Mouse (Mus musculus) skeletal muscle tissue, adult 2 months (tissue): ENCODE measurements around the gene Bmpr1b.

Experiments
- DNase-seq: peaks from one replicate; pipeline ENCODE4 v3.0.0-alpha.2; 2012; ENCODE audit warnings: low read depth, low spot score

The Bmpr1b gene

DNA sequence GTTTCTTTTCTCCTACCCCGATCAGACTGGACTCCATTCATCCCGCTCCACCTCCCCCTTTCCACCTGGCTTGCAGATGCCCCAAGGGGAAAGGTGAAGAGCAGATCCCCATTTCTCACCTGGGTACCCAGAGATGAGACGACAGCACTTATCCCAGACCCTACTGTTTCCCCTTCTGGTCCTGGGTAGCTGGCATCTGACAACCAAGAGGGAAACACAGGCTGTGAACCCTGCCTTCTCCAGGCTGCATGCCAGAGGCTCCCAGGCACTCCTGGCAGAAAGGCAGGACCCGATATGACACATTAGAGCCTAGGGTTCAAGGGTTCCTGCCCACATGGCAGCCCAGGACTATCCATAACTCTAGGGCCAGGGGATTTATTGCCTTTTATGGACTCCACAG lies 56.0 kb downstream of the Bmpr1b start:
- DNase-seq: no peak

DNA sequence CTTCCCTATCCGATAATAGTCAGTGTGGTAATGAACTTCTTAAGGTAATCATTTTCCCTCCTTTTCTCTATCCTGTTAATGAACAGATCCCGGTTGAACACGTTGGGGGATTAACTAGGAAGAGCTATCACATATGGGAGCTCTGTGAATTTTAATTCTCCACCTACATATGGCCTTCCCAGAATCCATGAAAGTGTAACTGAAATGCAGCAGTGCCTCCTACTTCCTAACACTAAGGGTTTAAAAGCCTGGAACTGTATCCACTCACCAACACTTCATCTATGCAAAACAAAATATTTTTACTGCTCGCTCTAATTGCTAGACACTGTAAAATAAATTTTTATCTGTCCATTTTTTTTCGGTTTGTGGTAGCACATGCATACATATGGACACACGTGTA lies 63.0 kb downstream of the Bmpr1b start:
- DNase-seq: no peak

GRCm38 (mm10) chr3:142104027-142104805 lies 65.0 kb downstream of the Bmpr1b start:
- DNase-seq: no peak

DNA sequence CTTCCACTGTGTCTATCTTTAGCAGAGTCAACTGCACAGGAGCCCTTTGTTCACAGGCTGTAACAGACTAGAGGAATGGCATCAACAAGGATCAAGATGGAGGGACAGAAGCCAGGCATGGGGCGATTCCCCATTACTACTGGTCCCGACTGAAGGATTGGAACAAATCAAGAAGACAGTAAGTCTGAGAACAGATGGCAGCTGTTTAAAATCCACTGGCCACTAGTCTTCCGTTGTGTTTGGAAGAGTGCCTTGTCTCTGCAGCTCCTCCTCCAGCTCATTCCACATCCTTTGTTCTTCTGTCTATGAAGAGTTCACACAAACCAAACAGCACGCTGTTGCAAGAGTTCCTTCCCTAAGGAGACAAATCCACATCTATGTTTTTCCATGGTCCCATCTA lies 65.6 kb downstream of the Bmpr1b start:
- no peak for DNase-seq

GRCm38 (mm10) chr3:142099151-142099550 lies 70.1 kb downstream of the Bmpr1b start:
- peak; percentile 10 for DNase-seq

DNA sequence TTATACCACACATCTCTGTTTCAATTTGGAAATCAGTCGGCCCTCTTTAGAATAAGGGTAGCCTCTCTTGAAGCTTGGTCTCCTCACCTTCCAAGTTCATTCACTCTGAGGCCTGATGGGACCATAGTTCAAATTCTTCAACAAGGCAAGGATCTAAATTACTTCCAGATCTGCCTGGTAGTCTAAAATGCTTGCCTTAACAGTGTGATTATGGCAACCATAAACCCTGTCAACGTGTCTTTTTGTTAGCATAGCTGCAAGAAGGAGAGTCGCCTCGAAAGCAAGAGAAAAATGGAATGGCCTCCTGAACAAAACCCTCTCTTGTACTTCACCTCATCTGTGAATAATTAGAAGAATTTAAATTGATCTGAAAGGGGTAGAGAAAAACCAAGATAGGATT lies 75.2 kb downstream of the Bmpr1b start:
- DNase-seq: no peak

DNA sequence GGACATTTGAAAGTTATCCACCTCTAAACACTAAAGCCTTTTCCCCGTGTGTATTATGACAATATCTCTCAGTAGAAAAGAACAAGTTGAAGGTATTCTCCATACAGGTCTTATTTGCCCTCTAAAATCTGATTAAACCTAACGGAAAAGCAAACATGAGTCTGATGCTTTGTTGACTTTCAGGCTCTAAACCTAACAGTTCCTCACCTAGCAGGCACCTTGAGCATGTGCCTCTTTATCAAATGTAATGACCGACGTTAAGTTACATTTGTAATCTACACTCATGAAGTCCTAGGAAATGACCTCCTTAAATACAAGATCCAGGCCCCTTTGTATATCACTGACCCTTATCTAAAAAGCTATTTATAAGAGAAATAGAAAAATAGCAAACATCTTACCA lies 79.5 kb downstream of the Bmpr1b start:
- DNase-seq: no peak

DNA sequence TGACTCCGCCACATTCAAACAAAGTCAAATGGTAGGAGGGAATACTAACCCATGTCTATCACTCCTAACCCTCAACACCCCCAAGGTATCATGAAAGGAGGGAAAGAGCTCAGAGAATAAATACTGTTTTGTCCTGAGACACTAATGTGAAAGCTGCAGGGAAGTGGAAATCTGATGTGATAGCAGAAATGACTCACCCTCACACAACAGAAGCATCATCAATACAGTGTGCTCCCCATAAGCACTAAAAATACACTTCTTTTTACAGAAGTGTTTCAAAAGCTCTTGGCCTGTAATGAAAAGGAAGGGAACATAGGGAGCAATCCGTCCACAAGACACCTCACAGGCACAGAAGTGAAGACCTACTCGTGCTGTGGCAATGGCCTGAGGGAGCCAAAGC lies 83.3 kb downstream of the Bmpr1b start:
- no peak for DNase-seq

DNA sequence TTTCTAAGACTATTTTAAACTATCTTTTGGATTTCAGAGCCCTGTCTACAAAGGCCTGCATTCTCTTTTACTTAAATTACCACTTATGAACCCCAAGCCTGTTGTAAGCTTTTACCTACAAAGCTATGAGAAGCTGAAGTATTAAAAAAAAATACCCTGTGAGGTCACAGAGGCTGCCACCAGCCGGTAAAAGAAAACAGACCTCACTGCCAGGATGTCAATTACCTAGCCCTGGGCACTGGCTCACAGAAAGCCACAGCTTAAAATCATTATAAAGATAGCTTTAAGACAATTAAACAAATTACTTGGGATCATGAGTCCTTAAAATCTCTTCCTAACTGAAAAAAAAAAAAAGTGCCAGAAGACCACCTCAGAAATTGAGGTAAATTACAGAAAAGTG lies 85.1 kb downstream of the Bmpr1b start:
- DNase-seq: no peak

DNA sequence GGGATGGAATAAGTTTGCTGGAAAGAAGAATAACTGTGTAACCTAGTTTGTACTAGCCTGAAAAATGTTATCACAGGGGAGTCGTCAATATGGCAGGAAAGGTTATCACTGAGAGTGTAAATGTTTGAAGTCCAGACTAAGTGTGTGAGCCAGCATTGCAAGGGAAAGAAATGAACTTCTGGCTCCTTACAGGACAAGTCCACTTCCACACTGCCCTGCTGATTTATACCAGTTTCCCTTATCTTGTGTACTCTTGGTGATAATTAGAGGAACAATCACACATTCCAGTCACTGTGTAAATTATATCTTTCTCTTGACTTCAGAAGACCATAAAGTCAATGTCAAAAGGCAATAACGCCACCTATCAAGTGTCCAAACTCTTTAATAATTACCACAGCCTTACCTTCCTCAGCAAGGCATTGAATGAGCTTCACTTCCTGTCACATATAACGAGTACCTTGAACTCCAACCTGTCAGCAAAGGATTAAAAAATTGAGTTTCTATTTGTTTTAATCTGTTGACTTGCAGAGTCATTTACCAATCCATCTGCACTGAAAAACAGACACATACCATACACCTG lies 91.4 kb downstream of the Bmpr1b start:
- DNase-seq: no peak

DNA sequence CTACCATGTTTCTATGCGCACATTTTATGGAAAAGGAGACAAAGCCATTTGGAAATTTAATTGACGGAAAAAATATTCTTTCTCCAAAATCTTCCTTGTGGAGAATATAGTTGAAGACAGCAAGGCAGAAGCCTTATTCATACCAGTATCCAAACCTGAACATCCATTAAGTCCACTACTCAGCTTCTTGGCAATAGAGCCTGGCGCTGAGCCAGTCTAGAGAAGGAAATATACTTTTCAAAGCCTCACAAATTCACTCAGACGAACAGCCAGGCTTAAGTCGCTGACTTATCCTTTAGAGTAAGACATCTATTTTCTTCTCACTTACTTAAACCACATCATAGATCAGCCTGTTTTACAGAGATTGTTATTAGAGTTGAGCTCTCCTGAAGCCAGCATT lies 97.6 kb downstream of the Bmpr1b start:
- no peak for DNase-seq

DNA sequence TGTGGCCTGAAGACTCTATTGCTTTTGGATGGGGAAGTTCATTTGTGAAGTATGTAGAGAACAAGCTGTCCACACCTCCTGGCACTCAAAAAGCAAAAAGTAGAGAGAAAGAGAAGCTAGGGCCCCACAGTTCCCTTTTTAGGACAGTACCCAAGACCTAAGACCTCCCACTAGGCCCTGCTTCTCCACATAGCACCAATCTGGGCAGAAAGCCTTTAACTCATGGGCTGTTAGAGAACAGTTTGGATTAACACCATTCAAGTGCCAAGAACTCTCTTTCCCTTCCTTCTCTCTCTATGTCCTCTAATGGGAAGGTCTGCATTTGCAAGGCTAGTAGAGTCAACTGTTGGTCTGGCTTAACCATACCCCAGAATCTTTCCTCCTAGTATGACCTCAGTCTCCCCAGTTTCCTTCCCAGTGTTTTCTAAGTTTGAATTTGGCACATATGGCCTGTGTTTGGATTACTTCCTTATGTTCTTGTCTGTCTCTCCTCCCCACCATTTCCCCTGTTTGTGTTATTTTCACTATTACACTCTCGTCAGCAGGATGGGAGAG lies 102.4 kb downstream of the Bmpr1b start:
- DNase-seq: no peak

DNA sequence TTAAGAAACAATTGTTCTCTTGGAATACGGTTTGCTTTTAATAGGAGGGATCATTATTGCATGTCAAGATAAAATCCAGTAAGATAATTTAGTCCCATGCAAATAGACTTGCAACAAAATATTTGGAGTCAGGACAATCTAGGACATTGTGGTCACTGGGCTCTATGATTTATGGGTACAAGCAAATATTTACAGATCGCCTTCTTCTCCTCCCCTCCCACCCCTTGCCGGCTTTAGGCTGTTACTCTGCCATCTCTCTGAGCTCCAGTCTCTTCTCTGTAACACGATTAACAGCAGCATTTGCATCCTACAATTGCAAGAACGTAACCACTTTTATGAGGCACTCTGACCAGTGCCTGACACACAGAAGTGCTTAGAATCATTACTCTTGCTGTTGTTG lies 104.1 kb downstream of the Bmpr1b start:
- no peak for DNase-seq

GRCm38 (mm10) chr3:142063536-142064226 lies 105.5 kb downstream of the Bmpr1b start:
- peak; percentile 47 for DNase-seq

DNA sequence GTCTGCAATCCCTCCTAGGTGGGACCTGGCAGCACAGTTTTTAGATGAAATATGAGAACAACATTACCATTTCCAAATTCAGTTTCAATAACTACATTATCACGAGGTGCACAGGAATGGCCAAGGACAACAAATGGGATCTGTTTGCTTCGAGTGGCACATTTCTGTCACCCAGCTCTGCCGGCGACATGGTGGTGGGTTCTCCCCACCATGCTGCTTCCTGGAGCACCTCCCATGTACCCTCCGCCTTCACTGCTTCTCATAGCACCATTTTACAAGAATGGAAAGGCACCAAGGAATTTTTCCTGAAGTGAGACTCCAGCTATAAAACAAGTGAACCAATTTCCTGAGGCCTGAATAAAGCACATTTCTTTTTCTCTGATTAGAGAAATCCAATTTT lies 108.0 kb downstream of the Bmpr1b start:
- no peak for DNase-seq

GRCm38 (mm10) chr3:142059890-142060289 lies 109.3 kb downstream of the Bmpr1b start:
- no peak for DNase-seq

- DNase-seq: no peak
Observed at GRCm38 (mm10) chr3:142050681-142051080, 118.5 kb downstream of the Bmpr1b start.

- no peak for DNase-seq
Observed at GRCm38 (mm10) chr3:142049610-142050009, 119.6 kb downstream of the Bmpr1b start.

GRCm38 (mm10) chr3:142049093-142049492 lies 120.1 kb downstream of the Bmpr1b start:
- no peak for DNase-seq

DNA sequence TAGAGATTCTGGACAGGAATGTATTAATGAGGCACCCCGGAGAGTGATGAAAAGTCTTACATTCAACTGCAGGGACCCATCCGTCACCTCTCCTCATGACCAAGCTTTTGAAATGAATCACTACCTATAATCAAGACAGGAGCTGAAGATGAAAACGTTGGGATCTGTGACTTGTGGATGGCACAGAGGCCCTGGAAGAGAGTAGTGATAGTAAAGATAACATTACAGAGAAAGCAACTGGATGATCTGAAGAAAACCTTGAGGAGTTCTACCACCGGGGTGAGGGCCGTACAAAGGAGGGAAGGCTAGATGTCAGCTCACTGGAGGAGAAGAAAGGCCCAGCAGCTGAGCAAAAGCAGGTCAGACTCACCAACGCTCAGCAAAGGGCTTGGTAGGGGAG lies 120.7 kb downstream of the Bmpr1b start:
- no peak for DNase-seq

- no peak for DNase-seq
Observed at GRCm38 (mm10) chr3:142043463-142043862, 125.8 kb downstream of the Bmpr1b start.

DNA sequence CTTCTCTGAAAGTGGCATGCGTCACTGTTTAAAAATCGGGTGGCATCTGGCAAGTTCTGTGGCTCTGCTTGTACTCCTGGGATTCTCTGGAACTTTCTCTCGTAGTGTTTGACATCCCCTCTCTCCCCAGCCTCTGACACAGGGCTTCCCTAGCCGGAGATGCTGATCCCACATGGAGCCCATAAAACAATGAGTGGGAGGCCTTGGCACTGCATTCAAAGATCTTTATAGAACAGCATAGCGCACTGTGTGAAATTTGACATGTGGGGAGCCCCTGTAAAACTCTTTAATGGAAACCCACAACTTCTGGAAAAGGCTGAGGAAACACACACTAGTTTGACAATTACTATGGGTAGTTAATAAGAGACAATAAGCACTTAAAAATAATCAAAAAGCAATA lies 126.2 kb downstream of the Bmpr1b start:
- DNase-seq: no peak

DNA sequence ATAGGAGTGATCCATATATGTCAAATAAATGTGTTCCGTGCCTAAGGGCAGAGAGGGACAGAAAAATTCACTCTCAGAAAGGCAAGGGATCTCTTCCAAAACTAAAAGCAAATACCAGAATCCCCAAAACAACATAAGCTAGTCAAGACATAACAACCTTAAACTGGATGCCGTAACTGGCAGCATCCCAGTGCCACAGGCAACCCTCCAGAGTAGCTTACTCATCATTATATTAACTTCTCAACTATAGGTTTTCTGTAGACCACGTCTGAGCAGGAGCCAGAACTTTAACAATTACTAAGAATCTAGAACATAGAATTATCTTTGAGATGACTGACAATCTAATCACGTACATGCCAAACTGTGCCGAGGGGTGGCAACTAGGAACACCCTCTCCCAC lies 128.9 kb downstream of the Bmpr1b start:
- no peak for DNase-seq
